Mouse (Mus musculus) megakaryocyte, adult 5-6 weeks (primary cell): ENCODE data around the gene Apba3. TPM values are rescaled to one million over a fixed set of nuclear protein-coding genes. Genes with fewer than 3 reads are reported as not detected.

Experiments
- ATAC-seq: 2 replicates; pipeline ENCODE4 v1.8.0; 2016; ENCODE audit warnings: mild to moderate bottlenecking, inconsistent platforms; ENCODE audit not compliant: poor library complexity, severe bottlenecking
- total RNA-seq, 2 experiments: library from RNA; stranded (forward) in 1 of 2; stranded (reverse) in 1 of 2; fragments of 153-499, 151-499 nt in 1 of 2; fragments of 221-1000, 200-1000 nt in 1 of 2; gene quantifications; 2 replicates each; pipeline versions ENCODE4 v1.2.3 to v1.2.4; 2015 to 2017

Apba3 gene
- total RNA-seq, 2 experiments from 2014 or later: 11.5 to 16.4 TPM

DNA sequence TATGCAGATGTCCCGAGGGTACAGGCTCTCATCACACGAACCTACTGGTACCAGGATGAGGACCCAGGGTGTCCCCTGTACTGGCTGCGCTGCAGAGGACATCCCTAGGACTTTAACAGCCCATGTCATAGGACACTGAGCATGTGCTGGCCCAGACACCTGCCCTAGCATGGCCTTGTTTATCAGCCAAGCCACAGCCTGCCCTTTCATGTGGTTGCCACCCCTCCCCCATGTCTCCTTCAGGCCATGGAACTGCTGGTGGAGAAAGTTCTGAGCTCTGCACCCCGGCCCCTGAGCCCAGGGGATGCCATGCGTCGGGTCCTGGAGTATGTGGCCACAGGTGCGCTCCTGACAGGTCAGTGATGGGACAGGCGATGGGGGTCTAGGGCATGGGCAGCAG is 17.3 kb upstream of the Apba3 start:
- no peak for ATAC-seq

GRCm38 (mm10) chr10:81252424-81253419 is 14.0 kb upstream of the Apba3 start, which contains the start of gene Matk:
TSS of gene Matk (plus strand) at chr10:81252935.
- ATAC-seq: peak; percentile 47

DNA sequence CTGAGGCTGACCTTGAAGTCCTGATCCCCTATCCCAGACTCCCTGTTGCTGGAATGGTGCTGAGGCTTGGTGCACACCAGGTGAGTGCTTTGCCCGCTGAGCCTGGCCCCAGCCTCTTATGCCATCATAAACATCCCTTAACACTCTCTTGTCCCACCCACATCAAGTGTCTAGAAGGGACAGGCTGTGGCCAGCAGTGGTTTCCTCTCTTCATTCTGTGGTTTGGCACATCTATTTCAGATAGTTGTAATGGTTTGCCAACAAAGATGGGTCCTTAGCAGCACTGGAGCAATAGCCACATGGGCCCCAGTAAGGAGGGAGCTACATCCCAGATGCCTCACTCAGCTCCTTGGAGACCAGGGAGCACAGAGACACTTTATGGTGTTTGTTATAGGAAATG is 11.9 kb upstream of the Apba3 start:
- ATAC-seq: peak; percentile 33; the same call in 1 of the 2 replicates

DNA sequence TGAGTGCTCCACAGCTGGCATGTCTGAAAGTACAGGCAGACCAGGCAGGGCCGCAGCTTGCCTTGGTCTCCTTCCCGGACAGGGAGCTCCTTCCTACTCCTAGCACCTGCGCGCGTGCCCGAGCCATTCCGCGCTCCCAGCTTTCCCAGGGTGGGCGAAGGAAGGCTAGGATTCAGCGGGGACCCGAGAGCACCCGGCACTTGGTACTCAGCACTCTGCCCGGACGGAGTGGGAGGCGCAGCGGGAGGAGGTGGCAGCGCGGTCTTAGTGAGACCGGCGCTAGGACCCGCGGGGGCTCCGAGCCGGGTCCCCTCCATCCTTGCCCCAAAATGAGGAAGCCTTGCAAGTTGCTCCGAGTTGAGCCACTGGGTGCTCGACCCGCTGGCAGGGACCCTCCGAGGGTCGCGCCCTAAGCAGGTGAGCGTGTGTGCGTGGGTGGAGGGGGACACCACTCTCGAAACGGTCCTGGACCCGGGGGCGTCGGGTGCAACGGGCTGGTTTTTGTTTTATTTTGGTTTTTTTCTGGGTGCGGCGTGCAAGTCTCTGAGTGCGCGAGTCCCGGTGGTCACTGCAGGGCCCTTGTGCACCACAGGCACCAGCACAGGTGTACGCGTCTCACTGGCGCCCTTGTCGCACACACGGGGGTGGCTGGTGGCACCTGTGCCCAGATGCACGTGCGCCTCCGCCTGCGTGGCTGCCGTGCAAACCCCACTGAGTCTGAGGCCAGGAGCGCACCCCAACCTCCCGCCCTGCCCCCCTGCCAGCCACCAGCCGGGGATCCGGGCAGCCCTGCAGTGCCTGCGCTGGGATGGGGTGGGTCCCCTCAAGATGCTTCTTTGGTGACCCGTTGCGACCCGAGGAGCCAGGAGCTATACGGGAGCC is 9.4 kb upstream of the Apba3 start:
- ATAC-seq: peak; percentile 53

GRCm38 (mm10) chr10:81259225-81259884 is 7.4 kb upstream of the Apba3 start:
- ATAC-seq: no peak

- no peak for ATAC-seq
Observed at GRCm38 (mm10) chr10:81261025-81261424, 5.7 kb upstream of the Apba3 start.

DNA sequence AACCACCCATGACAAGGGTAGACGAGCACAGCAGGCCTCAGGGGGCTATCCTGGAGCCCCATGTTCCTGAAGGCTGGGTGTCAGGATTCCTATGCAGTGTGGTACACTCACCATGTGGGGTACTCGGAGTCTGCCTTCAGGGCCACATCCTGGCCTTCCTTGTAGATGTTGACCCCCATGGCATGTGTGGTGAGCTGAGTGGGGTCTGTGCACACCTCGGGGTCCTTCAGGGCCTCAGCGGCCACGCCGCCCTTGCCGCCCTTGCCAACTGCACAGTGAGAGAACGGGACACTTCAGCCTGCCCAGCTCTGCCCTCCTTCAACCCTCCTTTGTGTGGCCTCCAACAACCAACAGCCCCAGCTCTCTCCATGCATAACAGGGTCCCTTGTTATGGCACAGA is 1.2 kb upstream of the Apba3 start:
- ATAC-seq: no peak

GRCm38 (mm10) chr10:81268056-81268455 is 1.3 kb downstream of the Apba3 start:
- peak; percentile 72 for ATAC-seq

- no peak for ATAC-seq
Observed at GRCm38 (mm10) chr10:81268643-81269412, 2.1 kb downstream of the Apba3 start.

DNA sequence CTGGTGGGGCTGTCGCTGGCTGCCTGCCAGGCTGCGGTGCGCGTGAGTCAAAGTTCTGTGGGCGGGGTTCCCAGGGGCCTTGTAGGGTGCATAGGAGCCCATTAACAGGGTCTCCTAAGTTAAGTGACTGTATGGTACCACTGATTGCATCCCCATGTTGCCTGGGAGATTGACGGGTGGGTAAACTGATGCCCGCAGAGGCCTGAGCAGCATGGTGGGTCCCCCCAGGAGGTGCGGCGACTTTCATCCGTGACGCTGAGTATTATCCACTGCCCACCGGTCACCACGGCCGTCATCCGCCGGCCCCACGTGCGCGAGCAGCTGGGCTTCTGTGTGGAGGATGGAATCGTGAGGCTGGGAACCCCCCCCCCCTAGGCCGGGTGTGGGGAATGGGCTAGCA is 5.6 kb downstream of the Apba3 start:
- no peak for ATAC-seq

DNA sequence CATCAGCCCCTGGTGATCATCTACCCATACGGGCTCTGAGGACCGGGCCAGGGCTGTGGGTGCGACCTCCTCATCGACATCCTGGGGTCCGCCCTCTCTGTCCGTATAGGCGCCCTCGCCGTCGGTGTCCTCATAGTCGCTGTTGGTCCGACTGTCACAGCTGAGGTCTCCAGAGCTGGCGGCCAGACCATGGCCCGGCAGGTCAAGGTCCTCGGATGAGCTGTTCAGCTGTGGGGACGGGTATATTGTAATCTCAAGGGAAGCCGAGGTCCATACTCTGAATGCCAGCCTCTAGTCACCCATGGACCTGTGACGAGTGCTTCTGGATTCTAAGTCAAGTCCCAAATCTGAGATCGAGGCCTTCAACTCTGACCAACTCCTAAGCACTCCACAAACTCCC is 7.1 kb downstream of the Apba3 start:
- no peak for ATAC-seq

GRCm38 (mm10) chr10:81277676-81278075 is 10.9 kb downstream of the Apba3 start:
- no peak for ATAC-seq

DNA sequence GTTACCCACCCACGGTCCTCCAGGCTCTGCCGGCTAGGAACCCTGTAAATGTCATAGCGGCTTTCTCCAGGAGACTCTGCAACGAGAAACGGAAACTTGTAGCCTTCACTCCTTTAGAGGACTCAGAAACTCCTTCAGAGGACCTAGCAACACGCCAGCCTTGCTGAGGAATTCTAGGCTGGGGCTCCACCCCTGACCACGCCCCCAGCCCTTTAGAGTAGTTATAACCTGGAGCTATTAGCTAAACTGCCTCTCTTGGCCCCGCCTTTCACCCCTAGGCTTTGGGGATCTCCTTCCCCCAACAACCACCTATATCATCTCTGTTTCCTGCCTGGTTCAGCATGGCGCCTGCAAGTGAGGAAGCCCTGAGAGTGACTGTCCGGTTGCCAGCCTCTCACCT is 12.7 kb downstream of the Apba3 start:
- ATAC-seq: no peak

DNA sequence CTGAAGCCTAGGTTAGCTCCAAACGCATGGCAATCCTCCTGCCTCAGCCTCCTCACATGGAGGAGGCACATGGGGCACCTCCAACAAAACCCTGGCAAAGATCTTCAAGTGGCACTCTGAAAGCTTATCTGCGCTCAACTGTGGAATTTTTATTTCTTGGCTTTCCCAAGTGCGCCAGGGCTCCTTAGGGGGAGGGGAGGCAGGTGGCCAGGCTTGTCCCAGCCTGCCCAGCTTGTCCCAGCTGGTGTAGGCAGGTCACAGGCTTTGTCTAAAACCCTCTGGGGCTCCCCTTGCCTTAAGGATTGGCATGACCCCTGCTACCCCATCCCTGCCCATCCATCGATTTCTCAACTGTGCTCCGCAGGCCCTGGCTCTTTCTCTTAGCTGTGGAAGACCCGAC is 17.4 kb downstream of the Apba3 start:
- ATAC-seq: no peak

GRCm38 (mm10) chr10:81284719-81285118 is 18.0 kb downstream of the Apba3 start:
- no peak for ATAC-seq

GRCm38 (mm10) chr10:81285694-81286450 is 19.1 kb downstream of the Apba3 start:
- ATAC-seq: peak; percentile 91

DNA sequence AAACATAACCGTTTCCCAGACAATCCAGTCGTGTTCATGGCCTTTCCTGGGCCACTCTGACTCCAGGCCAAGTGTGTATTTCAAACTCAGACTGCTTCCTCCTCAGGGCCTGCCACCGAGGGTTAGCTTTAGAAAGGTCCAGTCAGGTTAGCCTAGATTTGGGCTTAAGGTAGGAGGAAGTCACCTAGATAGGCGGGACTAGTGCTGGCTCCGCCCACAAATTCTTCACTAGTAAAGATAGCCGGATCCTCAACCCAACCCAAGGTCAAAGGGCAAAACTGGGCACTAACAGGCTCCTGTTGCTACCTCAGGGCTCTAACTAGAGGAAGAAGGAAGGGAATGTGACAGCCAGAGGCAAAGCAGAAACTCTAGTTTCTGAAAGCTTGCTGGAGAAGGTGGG is 19.8 kb downstream of the Apba3 start:
- no peak for ATAC-seq

DNA sequence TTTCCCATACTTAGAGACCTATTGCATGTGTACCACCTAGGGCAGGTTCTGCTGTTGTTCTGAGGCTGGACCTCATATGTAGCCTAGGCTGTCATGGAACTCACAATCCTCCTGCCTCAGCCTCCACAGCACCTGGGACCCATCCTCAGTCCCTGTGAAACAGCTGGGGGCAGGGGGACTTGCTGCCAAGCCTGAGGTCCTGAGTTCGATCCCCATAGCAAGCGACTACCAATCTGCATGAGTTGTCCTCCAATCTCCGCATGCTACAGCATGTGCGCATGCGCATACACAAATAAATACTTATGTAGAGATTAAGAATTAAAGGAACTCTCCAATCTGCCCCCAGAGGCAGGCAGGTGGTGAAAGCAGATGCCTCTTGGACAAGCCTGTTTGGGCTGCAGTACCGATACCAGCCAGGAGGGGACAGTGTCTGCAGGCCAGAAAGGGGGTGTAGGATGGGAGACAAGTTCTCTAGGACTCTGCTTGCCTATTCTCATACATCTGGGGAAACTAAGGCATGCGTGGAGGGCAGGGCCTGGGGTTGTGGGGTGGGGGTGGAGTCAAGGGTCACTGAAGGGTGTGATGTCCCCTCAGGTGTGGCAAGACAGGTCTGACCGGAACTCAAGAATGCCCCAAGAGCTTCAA is 20.9 kb downstream of the Apba3 start:
- no peak for ATAC-seq

- no peak for ATAC-seq
Observed at GRCm38 (mm10) chr10:81288601-81289000, 21.8 kb downstream of the Apba3 start.
